Mouse (Mus musculus) kidney, adult 11 months (tissue): ENCODE measurements around the gene Rassf3.

Source experiments
- DNase-seq: peaks from one replicate; pipeline ENCODE4 v3.0.0; 2022

Gene Rassf3

DNA sequence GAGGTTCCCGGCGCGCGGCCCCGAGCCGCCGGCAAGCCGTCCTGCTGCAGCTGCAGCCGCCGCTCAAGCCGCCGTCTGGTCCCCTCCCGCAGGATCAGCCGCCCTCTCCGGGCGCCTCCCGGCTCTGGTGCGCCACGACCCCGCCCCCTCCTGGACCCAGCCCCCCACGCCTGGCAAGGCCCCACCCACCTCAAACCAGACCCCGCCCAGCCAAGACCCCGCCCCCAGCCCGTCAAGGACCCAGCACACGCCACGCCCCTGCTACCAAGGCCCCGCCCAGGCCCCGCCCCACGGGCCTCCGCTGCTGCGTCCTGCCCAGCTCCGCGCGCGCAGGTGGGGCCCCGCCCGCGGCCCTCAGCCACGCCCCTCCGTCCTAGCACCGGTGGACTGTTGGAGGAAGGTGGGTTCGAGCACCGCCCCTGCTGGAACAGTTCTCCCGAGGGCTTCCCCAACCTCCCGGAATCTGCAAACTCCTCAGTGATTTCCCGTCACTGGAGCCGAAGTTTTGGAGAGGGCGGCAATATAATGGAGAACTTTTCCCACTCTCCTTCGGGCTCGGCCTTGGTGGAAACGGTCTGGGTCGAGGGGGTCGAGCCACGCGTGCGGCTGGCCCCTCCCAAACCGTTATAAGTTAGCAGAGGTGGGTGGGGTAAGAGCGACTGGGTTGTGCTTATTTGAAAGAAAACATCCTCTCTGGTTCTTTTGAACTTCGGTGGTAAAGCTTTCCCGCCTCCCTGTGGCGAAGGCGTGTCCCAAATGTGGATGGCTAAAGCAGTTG lies at the start of gene Rassf3:
TSS of gene Rassf3 (minus strand) at position 158 of the 778 bp plus-strand sequence.
- peak; percentile 93 for DNase-seq

- no peak for DNase-seq
Measured at GRCm38 (mm10) chr10:121520923-121521585, 44.9 kb upstream of the Rassf3 start.

GRCm38 (mm10) chr10:121519710-121520109 lies 43.6 kb upstream of the Rassf3 start:
- DNase-seq: no peak

- DNase-seq: peak; percentile 72
Measured at GRCm38 (mm10) chr10:121516008-121516600, 40.0 kb upstream of the Rassf3 start.

DNA sequence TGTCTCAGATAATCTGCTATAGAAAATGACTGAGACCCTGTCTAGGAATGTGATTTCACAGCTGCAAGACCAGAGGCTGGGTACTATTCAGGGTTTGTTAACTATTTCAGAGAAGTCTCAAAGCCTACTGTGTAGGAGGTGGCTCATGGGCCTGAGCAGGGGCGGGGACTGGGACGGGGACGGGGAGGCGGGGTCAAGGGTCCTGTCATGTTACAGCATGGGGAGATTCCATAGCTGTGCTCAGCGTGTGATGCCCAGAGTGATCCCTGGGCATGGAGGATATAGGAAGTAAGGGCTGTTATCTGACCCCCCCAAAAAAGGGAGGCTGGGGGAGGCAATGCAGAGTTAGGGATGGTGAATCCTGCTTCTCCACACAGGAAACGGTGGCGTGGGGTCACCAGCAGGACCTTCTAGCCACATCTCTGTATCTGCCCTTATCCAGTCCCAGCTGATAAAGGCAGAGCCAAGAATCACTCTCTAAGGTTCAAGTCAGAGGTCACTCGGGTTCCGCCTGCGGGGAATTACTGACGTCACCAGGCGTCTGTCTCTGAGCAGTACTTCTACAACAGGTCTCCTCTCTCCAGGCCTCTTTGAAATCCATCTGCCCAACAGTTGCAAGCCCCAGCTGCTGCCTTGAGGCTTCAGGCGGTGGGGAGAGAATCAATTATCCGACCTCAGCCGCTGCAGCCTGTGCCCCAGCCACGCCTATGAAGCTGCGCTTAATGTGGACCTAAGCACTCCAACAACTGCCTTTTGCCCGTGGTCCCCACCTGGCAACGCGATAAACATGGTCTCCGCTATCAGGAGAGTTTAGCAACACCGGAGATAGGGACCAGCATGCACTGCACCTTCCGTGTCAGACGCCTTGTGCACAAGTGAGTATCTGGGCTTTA lies 33.9 kb upstream of the Rassf3 start:
- DNase-seq: peak; percentile 35

DNA sequence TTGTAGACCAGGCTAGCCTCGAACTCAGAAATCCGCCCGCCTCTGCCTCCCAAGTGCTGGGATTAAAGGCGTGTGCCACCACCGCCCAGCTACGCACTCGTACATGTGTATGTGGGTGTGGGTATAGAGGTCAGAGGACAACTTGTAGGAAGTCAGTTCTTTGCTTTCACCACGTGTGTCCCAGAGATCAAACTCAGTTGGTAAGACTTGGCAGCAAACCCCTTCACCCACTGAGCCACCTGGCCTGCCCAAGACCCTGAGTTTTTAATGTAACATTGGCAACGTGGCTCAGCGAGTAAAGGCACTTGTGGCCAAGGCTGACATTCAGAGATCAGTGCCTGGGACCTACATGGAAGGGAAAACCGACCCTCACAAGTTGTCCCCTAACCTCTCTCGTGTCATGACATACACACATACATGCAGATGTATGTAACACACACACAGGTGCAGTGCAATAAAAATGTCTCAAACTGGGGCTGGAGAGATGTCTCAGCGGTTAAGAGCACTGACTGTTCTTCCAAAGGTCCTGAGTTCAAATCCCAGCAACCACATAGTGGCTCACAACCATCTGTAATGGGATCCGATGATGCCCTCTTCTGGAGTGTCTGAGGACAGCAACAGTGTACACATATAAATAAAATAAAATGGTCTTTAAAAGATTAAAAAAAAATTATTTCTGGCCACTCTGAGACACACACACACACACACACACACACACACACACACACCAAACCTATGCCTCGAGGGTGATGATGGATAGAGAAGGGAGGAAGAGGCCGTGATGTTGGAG lies 31.8 kb upstream of the Rassf3 start:
- DNase-seq: no peak

GRCm38 (mm10) chr10:121506731-121507583 lies 30.8 kb upstream of the Rassf3 start:
- peak; percentile 61 for DNase-seq

DNA sequence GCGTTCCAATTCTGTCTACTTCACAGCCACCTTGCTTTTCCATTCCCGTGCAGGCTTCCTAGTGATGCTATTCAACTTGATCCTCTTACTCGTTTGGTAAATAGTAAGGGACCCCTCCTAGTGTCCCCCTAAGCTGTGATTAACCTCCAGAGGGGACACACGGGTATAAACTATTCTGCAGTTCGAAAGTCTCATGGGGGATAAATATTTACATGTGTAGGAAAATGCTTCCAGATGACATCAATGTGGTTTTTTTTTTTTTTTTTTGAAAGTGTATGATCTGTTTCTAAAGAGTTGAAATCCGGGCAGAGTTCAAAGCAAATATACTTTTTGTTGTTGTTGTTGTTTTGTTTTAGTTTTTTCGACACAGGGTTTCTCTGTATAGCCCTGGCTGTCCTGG lies 29.8 kb upstream of the Rassf3 start:
- DNase-seq: no peak

- peak; percentile 79 for DNase-seq
Measured at GRCm38 (mm10) chr10:121504973-121505911, 29.1 kb upstream of the Rassf3 start.

DNA sequence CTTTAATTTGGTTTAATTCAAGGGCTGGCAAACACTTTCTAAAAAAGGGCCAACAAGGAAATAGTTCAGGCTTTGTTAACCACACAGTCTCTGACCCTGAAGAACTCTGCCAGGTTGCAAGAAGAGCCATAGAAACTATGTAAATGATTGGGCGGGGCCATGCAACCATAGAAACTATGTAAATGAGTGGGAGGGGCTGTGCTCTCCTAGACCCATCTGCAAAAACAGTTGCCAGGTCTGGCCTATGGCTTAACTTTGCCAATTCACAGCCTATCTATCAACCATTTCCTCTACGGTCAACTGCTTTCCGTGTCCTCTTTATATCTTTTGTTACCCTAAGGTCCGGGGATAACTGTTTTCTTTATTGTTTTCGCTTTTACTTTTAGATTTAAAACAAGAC lies 25.0 kb upstream of the Rassf3 start:
- DNase-seq: no peak

DNA sequence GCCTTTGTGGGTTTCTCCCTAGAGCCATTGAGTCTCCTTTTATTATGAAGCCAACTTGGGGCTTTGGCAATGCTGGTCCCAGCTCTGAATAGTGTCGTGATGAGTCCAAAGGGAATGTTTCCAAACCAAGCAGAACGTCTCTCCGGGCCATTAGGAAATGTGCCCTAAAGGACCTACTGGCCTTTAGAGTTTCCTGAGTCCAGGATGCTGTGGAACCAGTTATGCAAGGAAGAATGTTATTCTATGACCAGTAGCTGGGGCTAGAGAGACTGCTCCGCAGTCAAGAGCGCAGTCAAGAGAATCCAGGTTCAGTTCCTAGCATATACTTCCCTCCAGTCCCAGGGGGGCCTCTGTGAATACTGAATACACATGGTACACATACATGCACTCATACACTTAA lies 23.9 kb upstream of the Rassf3 start:
- DNase-seq: peak; percentile 70

DNA sequence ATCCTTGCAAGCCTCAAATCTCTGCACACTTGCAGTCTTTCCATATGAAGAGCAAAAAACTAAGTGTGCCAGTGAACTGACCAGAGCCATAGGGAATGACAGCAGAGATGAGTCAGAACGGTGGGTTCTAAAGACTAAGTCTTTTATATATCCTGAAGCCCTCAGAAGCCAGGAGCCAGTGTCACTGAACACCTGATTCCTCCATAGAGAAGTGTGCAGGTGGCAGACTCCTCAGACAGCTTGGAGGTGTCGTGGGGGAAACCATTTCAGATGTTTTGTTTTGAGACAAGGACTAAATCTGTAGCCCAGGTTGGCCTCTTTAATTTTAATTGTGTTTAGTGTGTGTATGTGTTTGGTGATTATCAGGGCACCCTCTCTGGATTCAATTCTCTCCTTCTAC lies 22.9 kb upstream of the Rassf3 start:
- DNase-seq: no peak

GRCm38 (mm10) chr10:121498481-121498904 lies 22.3 kb upstream of the Rassf3 start:
- DNase-seq: peak; percentile 86

GRCm38 (mm10) chr10:121497968-121498367 lies 21.8 kb upstream of the Rassf3 start:
- DNase-seq: no peak

GRCm38 (mm10) chr10:121496616-121497015 lies 20.5 kb upstream of the Rassf3 start:
- peak; percentile 54 for DNase-seq

- DNase-seq: no peak
Measured at GRCm38 (mm10) chr10:121494163-121494425, 17.9 kb upstream of the Rassf3 start.

GRCm38 (mm10) chr10:121493374-121494162 lies 17.4 kb upstream of the Rassf3 start:
- peak; percentile 32 for DNase-seq

DNA sequence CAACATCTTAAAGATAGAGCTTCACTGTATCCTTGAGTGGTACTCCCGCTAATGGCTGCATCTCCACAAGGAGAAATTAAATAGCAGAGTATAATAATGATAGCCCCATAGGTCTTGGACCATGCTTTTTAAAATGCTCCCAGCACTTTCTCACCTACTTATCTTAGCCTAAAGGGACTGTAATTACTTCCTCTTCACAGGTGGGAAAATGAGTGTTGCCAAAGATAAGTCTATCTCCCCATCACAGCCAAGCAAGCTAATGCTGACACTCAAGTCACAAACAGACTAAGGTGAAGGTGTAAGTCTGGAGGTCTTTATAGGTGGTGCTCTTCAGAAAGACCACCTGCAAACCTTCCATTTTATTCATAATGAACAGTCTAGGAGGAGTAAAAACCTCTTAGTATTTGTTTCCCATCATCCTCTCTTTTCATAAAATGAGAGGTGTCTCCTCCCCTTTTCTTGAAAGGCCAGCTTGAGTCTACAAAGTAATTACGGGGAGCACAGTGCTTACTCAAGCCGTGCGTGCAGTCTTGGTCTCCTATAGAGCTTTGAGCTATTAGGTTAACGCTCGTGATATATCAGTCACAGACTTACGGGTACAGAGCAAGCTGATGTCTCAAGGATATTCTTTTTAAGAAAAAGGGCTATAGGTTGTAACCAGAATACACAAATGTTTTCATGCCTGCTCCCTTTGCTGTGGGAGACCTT lies 16.6 kb upstream of the Rassf3 start:
- DNase-seq: no peak

- no peak for DNase-seq
Measured at GRCm38 (mm10) chr10:121489941-121490340, 13.8 kb upstream of the Rassf3 start.
